Mouse (Mus musculus) testis, adult 10 weeks (tissue): ENCODE measurements around the gene Gm8660. TPM values are rescaled to one million over a fixed set of nuclear protein-coding genes. Genes with fewer than 3 reads are reported as not detected.

Experiments used
- polyA plus RNA-seq: library from polyadenylated mRNA; stranded (reverse); fragments of 350-450 nt; fragmentation: Illumina TruSeq; extraction: RNeasy Lipid Tissue Mini Kit (QIAGEN cat#74804); gene quantifications from one replicate; pipeline ENCODE4 v1.2.3, GENCODE M21; 2014; ENCODE audit warnings: low read depth, low replicate concordance

Gm8660 gene
- polyA plus RNA-seq = not detected

GRCm38 (mm10) chr7:22370939-22371338 is at the start of gene Gm8660:
Gene Gm8660, minus strand, starts transcription at chr7:22371039.

GRCm38 (mm10) chr7:22413283-22413682 is 42.4 kb upstream of the Gm8660 start, which contains the start of gene Vmn1r148:
Gene Vmn1r148, plus strand, starts transcription at chr7:22413583.

GRCm38 (mm10) chr7:22329617-22330016 is 41.2 kb downstream of the Gm8660 start, which contains the start of gene Gm4187:
Gene Gm4187, minus strand, starts transcription at chr7:22329717.

Other genes starting within 250 kb of the Gm8660 start
- gene Gm10666, start 236.3 kb downstream of the Gm8660 start, polyA plus RNA-seq = not detected
- gene Vmn1r142, start 207.0 kb downstream of the Gm8660 start, polyA plus RNA-seq = not detected
- not detected for gene Vmn1r143, start 181.7 kb downstream of the Gm8660 start, polyA plus RNA-seq
- gene Gm8653, start 169.8 kb downstream of the Gm8660 start, polyA plus RNA-seq = not detected
- gene Gm8453, start 141.6 kb downstream of the Gm8660 start, polyA plus RNA-seq = not detected
- not detected for gene Gm4187, start 41.3 kb downstream of the Gm8660 start, polyA plus RNA-seq
- not detected for gene Vmn1r148, start 42.5 kb upstream of the Gm8660 start, polyA plus RNA-seq
- gene Vmn1r149, start 67.2 kb upstream of the Gm8660 start, polyA plus RNA-seq = not detected
- gene Gm10665, start 93.0 kb upstream of the Gm8660 start, polyA plus RNA-seq = not detected
- gene Vmn1r151, start 128.6 kb upstream of the Gm8660 start, polyA plus RNA-seq = not detected
- not detected for gene Vmn1r152, start 151.9 kb upstream of the Gm8660 start, polyA plus RNA-seq
- gene Gm8677, start 163.8 kb upstream of the Gm8660 start, polyA plus RNA-seq = not detected
- not detected for gene Gm4201, start 194.3 kb upstream of the Gm8660 start, polyA plus RNA-seq
- gene Gm4565, start 217.1 kb upstream of the Gm8660 start, polyA plus RNA-seq = 0.60 TPM